Mouse (Mus musculus) cortical plate, adult 2 months (tissue): ENCODE results near the gene Slu7.

Source experiments
- CTCF ChIP-seq: fragments of 200-500 bp; IDR thresholded peaks from 2 replicates; pipeline ENCODE4 v1.5.1; 2011; ENCODE audit warnings: mild to moderate bottlenecking, control low read depth, low read length; ENCODE audit not compliant: insufficient read depth; ENCODE audit errors: extremely low read depth
- POLR2A ChIP-seq: fragments of 200-500 bp; IDR thresholded peaks from 2 replicates; pipeline ENCODE4 v1.6.1; 2011; ENCODE audit warnings: mild to moderate bottlenecking, low read length, control low read depth; ENCODE audit not compliant: insufficient read depth; ENCODE audit errors: extremely low read depth

- TF ChIP-seq CTCF = no peak
- no peak for TF ChIP-seq POLR2A
Measured at GRCm38 (mm10) chr11:43410291-43410690, 23.3 kb upstream of the Slu7 start.
